Mouse (Mus musculus): ENCODE results near the gene Mindy2. TPM values are rescaled to one million over a fixed set of nuclear protein-coding genes. Genes with fewer than 3 reads are reported as not detected.
A peak's percentile ranks its signal among the peaks of the same experiment; 100 is the strongest.

The Mindy2 gene
- total RNA-seq, 2 experiments from 2014 or later, result 32.2 to 38.6 TPM

GRCm38 (mm10) chr9:70670381-70670780 lies 13.4 kb upstream of the Mindy2 start:
- intact Hi-C loops (cut with DNase I), result no loop called here
- no peak for DNase-seq (ENCODE audit: low spot score)

DNA sequence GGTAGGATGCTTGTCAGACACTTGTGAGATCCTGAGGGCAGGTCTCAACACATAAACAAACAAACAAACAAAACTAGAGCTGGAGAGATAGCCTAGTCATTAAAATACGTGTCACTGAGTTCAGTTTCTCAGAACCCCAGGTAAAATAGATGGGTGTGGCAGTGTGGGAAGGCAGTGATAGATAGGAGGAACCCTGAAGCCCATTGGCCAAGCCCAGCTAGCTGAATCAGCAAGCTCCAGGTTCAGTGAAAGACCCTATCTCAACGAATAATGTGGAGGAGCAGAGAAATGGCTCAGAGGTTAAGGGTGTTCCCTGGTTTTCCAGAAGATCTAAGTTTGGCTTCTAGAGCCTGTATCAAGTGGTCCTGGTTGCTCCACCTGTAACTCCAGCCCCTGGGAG lies 12.2 kb upstream of the Mindy2 start:
- no peak for DNase-seq (ENCODE audit: low spot score)
- intact Hi-C loops (cut with DNase I), result no loop called here

- no peak for DNase-seq (ENCODE audit: low spot score)
- intact Hi-C loops (cut with DNase I), result no loop called here
These were observed 11.1 kb upstream of the Mindy2 start for GRCm38 (mm10) chr9:70668048-70668447.

DNA sequence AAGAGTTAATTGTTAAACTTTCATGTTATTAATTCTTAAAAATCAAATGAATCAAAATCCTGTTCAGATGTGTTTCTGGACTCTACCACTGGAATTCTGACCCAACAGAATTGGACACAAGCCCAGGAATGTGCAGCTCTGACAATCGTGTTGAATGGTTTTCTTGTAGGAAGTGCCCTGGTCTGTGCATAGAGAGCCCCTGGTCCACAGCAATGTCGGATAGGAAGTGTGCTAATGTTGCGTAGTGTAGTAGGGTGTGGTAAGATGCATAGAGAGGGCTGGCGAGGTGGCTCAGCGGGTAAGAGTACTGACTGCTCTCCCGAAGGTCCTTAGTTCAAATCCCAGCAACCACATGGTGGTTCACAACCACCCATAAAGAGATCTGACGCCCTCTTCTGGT lies 9.8 kb upstream of the Mindy2 start:
- DNase-seq (ENCODE audit: low spot score), result no peak
- intact Hi-C loops (cut with DNase I), result no loop called here

DNA sequence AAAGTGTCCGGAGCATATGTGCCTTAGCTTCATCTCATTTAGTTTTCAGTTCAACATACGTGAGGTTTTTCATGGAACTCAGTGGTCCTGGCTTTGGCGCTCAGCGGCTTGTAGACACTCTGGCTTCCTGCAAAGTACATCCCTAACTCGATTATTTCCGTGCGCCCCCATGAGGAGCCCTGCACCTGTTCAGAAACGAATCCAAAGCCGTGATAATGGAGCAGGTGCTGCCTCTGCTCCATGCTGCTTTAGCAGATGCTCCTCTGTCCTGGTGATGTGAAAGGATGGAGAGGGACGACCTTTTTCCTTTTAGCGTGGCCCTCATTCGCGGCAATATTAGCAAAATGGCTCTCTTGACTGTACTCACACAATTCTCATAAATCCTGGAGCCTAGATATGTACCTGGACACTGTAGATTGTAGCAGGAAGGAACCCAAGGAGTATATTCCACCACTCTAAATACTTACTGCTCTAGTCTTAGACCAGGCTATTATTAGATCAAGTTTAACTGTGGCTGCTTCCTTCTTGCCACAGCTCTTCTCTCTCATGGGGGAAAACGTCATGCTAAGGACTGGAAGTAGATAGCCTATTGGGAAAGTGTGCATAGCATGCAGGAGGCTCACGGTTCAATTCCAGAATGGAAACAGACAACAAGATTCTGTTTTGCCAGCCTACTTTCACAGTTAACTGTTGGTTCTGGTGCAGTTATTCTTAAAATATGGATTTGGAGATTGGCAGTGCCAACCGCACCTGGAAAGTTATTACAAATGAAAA lies 8.6 kb upstream of the Mindy2 start:
- intact Hi-C loops (cut with DNase I), result no loop called here
- DNase-seq (ENCODE audit: low spot score), result no peak

DNA sequence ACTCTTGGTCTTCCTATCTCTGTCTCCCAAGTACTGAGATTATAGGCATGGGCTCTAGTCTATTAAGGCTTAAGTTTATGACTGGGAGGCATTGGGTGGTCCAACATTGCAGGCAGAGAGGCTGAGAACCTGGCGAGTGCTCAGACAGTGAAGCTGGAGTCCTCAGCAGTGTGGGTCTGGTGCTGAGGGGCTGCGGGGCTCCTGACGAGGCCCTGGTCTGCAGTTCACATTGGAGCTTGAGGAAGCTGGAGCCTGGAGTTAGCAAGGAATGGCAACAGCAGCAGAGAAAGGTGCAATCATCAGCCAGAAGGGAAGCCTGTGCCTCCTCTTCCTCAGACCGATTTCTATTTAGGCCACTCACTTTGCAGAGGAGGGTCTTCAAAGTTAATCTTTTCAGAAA lies 7.9 kb upstream of the Mindy2 start:
- DNase-seq (ENCODE audit: low spot score), result no peak
- intact Hi-C loops (cut with DNase I), result no loop called here

- intact Hi-C loops (cut with DNase I), result loop anchor here (5.0 kb wide), 1 partner anchor 189 kb away; no protein-coding TSS in a partner anchor
- DNase-seq (ENCODE audit: low spot score), result no peak
These were observed 1.3 kb upstream of the Mindy2 start for GRCm38 (mm10) chr9:70658266-70658665.

- intact Hi-C loops (cut with DNase I), result loop anchor here (2.0 to 5.0 kb wide), 2 partner anchors 22 to 191 kb away; partner anchors contain the start of gene Adam10
- DNase-seq (ENCODE audit: low spot score), result peak; percentile 29
These were observed 605 bp downstream of the Mindy2 start, which contains the start of gene Gm10642 for GRCm38 (mm10) chr9:70656130-70657007. Gene Gm10642 (plus strand): TSS chr9:70656251.

DNA sequence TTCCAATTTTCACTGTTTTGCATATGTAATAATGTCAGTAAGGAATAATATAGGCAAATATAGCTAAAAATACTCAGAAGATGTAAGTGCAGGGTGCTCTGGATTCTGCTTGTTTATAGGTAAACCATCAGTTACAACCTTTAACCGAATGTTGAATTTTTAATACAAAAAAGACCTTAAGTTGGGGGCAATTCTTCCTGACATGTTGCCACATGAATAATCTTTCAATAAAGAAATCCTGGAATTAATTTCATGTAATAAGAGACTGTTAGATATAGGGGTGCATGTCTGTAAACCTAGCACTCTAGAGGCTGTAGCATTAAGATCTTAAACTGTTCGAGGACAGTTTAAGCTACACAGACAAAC lies 1.2 kb downstream of the Mindy2 start:
- DNase-seq (ENCODE audit: low spot score), result no peak
- intact Hi-C loops (cut with DNase I), result loop anchor here (2.0 to 5.0 kb wide), 2 partner anchors 23 to 192 kb away; partner anchors contain the start of gene Adam10

GRCm38 (mm10) chr9:70654496-70654895 lies 2.5 kb downstream of the Mindy2 start:
- DNase-seq (ENCODE audit: low spot score), result no peak

GRCm38 (mm10) chr9:70653875-70654274 lies 3.1 kb downstream of the Mindy2 start:
- intact Hi-C loops (cut with DNase I), result no loop called here
- DNase-seq (ENCODE audit: low spot score), result no peak

More at GRCm38 (mm10) chr9:70654496-70654895, 2.5 kb downstream of the Mindy2 start:
- intact Hi-C loops (cut with DNase I), result no loop called here

- intact Hi-C loops (cut with DNase I), result no loop called here
- DNase-seq (ENCODE audit: low spot score), result no peak
These were observed 4.8 kb downstream of the Mindy2 start for GRCm38 (mm10) chr9:70652221-70652620.

- intact Hi-C loops (cut with DNase I), result no loop called here
- DNase-seq (ENCODE audit: low spot score), result no peak
These were observed 6.0 kb downstream of the Mindy2 start for GRCm38 (mm10) chr9:70650994-70651393.

GRCm38 (mm10) chr9:70650260-70650659 lies 6.7 kb downstream of the Mindy2 start:
- intact Hi-C loops (cut with DNase I), result no loop called here
- DNase-seq (ENCODE audit: low spot score), result no peak

- no peak for DNase-seq (ENCODE audit: low spot score)
- intact Hi-C loops (cut with DNase I), result no loop called here
These were observed 20.2 kb downstream of the Mindy2 start for GRCm38 (mm10) chr9:70636748-70637147.

DNA sequence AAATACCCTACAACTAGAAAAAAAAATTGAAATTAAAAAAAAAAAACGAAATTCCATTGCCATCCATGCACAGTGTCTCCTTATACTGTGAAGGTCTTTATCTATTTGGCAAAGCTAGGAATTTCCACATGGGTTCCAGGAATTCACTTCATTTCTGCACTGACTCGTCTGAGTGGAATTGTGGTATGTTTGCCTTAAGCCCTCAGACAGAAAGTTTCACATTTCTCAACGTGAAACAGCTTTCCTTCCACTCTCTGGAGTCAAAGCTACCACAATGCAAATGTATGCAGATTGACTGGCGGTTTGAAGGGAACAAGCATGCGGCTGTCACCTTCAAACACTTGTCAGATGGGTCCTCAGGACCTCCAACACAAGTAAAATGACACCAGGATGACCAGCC lies 25.3 kb downstream of the Mindy2 start:
- no peak for DNase-seq (ENCODE audit: low spot score)
- intact Hi-C loops (cut with DNase I), result no loop called here

- intact Hi-C loops (cut with DNase I), result no loop called here
- no peak for DNase-seq (ENCODE audit: low spot score)
These were observed 27.3 kb downstream of the Mindy2 start for GRCm38 (mm10) chr9:70629711-70630110.

GRCm38 (mm10) chr9:70611026-70611673 lies 45.8 kb downstream of the Mindy2 start:
- intact Hi-C loops (cut with DNase I), result no loop called here

GRCm38 (mm10) chr9:70602186-70602845 lies 54.7 kb downstream of the Mindy2 start:
- DNase-seq (ENCODE audit: low spot score), result no peak
- intact Hi-C loops (cut with DNase I), result no loop called here

More at GRCm38 (mm10) chr9:70611026-70611673, 45.8 kb downstream of the Mindy2 start:
- no peak for DNase-seq (ENCODE audit: low spot score)

DNA sequence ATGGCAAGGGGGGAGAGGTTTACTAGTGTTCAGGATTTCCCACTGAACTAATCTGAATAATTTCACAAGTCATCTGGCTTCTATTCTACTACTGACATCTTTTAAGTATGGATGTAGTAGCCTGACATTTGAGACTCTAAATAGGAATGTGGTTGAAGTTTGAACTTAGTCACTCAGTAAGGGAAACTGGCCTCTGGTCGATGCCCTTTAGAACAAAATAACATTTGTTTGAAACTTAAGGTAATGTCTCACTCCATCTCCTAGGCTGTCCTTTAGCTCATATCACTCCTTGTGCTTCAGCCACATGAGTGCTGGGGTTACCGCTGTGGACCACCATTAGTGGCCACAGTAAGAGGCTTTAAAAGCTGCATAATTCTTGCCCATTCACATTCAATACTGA lies 58.7 kb downstream of the Mindy2 start:
- intact Hi-C loops (cut with DNase I), result no loop called here
- no peak for DNase-seq (ENCODE audit: low spot score)

Measured in heart, postnatal 25 days (tissue).